Mouse (Mus musculus): ENCODE results near the gene Pou2f2. TPM values are rescaled to one million over a fixed set of nuclear protein-coding genes. Genes with fewer than 3 reads are reported as not detected.

Gene Pou2f2
- polyA plus RNA-seq, 1 experiment from 2014 or later = 0.55 TPM

GRCm38 (mm10) chr7:25187662-25188650, 8.4 kb upstream of the Pou2f2 start:
- Histone ChIP-seq H3K9ac (no peak overlapping the region), H3K27ac (no peak overlapping the region), H3K4me1 (no peaks in the 10 kb centered on the region), H3K27me3 (peaks cover 21% of the 10 kb centered on the region), H3K9me3 (no peaks in the 10 kb centered on the region), H3K36me3 (no peaks in the 10 kb centered on the region), H3K4me2 (no peak overlapping the region), H3K4me3 (no peak overlapping the region)
- ATAC-seq (ENCODE audit: borderline replicate concordance, extremely low read depth, low FRiP score, low TSS enrichment) = peak; percentile 59
- WGBS = 21% methylated on average over 21 of the region's 21 CpGs

GRCm38 (mm10) chr7:25184091-25184490, 4.6 kb upstream of the Pou2f2 start:
- no peak overlapping the region for H3K4me2 ChIP-seq
- no peaks in the 10 kb centered on the region for H3K36me3 ChIP-seq
- H3K4me3 ChIP-seq = no peak overlapping the region
- peaks cover 11% of the 10 kb centered on the region; the same call in 1 of the 2 replicates for H3K4me1 ChIP-seq
- ATAC-seq (ENCODE audit: borderline replicate concordance, extremely low read depth, low FRiP score, low TSS enrichment) = no peak
- H3K9me3 ChIP-seq = no peaks in the 10 kb centered on the region
- H3K9ac ChIP-seq = no peak overlapping the region
- no peak overlapping the region for H3K27ac ChIP-seq
- peaks cover 60% of the 10 kb centered on the region for H3K27me3 ChIP-seq
- whole genome bisulfite sequencing = 66% methylated on average over 6 of the region's 6 CpGs

GRCm38 (mm10) chr7:25181814-25182213, 2.3 kb upstream of the Pou2f2 start:
- Histone ChIP-seq H3K9me3 (no peaks in the 10 kb centered on the region), H3K27me3 (peaks cover 80% of the 10 kb centered on the region), H3K27ac (no peak overlapping the region), H3K36me3 (no peaks in the 10 kb centered on the region), H3K9ac (no peak overlapping the region), H3K4me3 (0 out of 2 replicates have a peak overlapping the region, but pooled peaks have one; percentile 3), H3K4me2 (no peak overlapping the region), H3K4me1 (peaks cover 19% of the 10 kb centered on the region)
- 8% methylated on average over 21 of the region's 21 CpGs for WGBS
- no peak for ATAC-seq (ENCODE audit: borderline replicate concordance, extremely low read depth, low FRiP score, low TSS enrichment)

GRCm38 (mm10) chr7:25181331-25181790, 1.8 kb upstream of the Pou2f2 start:
- no peaks in the 10 kb centered on the region for H3K36me3 ChIP-seq
- peaks cover 84% of the 10 kb centered on the region for H3K27me3 ChIP-seq
- WGBS = 2% methylated on average over 4 of the region's 15 CpGs
- H3K9me3 ChIP-seq = no peaks in the 10 kb centered on the region
- no peak overlapping the region for H3K9ac ChIP-seq
- H3K4me1 ChIP-seq = peaks cover 19% of the 10 kb centered on the region
- no peak overlapping the region for H3K27ac ChIP-seq
- no peak overlapping the region for H3K4me2 ChIP-seq
- ATAC-seq (ENCODE audit: borderline replicate concordance, extremely low read depth, low FRiP score, low TSS enrichment) = no peak
- 0 out of 2 replicates have a peak overlapping the region, but pooled peaks have one; percentile 3 for H3K4me3 ChIP-seq

GRCm38 (mm10) chr7:25180512-25180911, 986 bp upstream of the Pou2f2 start:
- Histone ChIP-seq H3K9ac (no peak overlapping the region), H3K4me2 (no peak overlapping the region), H3K4me1 (peaks cover 19% of the 10 kb centered on the region), H3K27me3 (peaks cover 92% of the 10 kb centered on the region), H3K9me3 (no peaks in the 10 kb centered on the region), H3K36me3 (no peaks in the 10 kb centered on the region), H3K27ac (no peak overlapping the region), H3K4me3 (no peak overlapping the region)
- no peak for ATAC-seq (ENCODE audit: borderline replicate concordance, extremely low read depth, low FRiP score, low TSS enrichment)
- WGBS = 7% methylated on average over 6 of the region's 6 CpGs

GRCm38 (mm10) chr7:25178787-25179605, 530 bp downstream of the Pou2f2 start:
- peak overlapping the region; percentile 24; the same call in 1 of the 2 replicates for H3K9ac ChIP-seq

GRCm38 (mm10) chr7:25178317-25178716, 1.2 kb downstream of the Pou2f2 start:
- Histone ChIP-seq H3K4me1 (peaks cover 19% of the 10 kb centered on the region), H3K9ac (no peak overlapping the region), H3K4me2 (peak overlapping the region; percentile 76), H3K4me3 (peak overlapping the region; percentile 45), H3K27ac (no peak overlapping the region), H3K27me3 (peaks cover 87% of the 10 kb centered on the region), H3K36me3 (no peaks in the 10 kb centered on the region), H3K9me3 (no peaks in the 10 kb centered on the region)
- whole genome bisulfite sequencing = 4% methylated on average over 17 of the region's 17 CpGs
- no peak for ATAC-seq (ENCODE audit: borderline replicate concordance, extremely low read depth, low FRiP score, low TSS enrichment)

More at GRCm38 (mm10) chr7:25178787-25179605, 530 bp downstream of the Pou2f2 start:
- Histone ChIP-seq H3K4me2 (peak overlapping the region; percentile 76), H3K9me3 (no peaks in the 10 kb centered on the region), H3K4me3 (peak overlapping the region; percentile 45), H3K27ac (no peak overlapping the region), H3K4me1 (peaks cover 19% of the 10 kb centered on the region), H3K27me3 (peaks cover 94% of the 10 kb centered on the region), H3K36me3 (no peaks in the 10 kb centered on the region)
- peak; percentile 66 for ATAC-seq (ENCODE audit: borderline replicate concordance, extremely low read depth, low FRiP score, low TSS enrichment)
- under 1% methylated on average over 56 of the region's 56 CpGs for WGBS

- H3K9me3 ChIP-seq = no peaks in the 10 kb centered on the region
- H3K4me1 ChIP-seq = peaks cover 10% of the 10 kb centered on the region
- no peak overlapping the region for H3K27ac ChIP-seq
- ATAC-seq (ENCODE audit: borderline replicate concordance, extremely low read depth, low FRiP score, low TSS enrichment) = no peak
- H3K4me3 ChIP-seq = no peak overlapping the region
- H3K36me3 ChIP-seq = no peaks in the 10 kb centered on the region
- no peak overlapping the region for H3K9ac ChIP-seq
- peaks cover 47% of the 10 kb centered on the region for H3K27me3 ChIP-seq
- H3K4me2 ChIP-seq = no peak overlapping the region
- 60% methylated on average over 11 of the region's 11 CpGs for WGBS
Observed at GRCm38 (mm10) chr7:25174343-25174742, 5.2 kb downstream of the Pou2f2 start.

GRCm38 (mm10) chr7:25172669-25173068, 6.9 kb downstream of the Pou2f2 start:
- Histone ChIP-seq H3K27ac (no peak overlapping the region), H3K4me1 (no peaks in the 10 kb centered on the region), H3K4me2 (no peak overlapping the region), H3K27me3 (peaks cover 30% of the 10 kb centered on the region), H3K4me3 (no peak overlapping the region), H3K9me3 (no peaks in the 10 kb centered on the region), H3K36me3 (no peaks in the 10 kb centered on the region), H3K9ac (no peak overlapping the region)
- no peak for ATAC-seq (ENCODE audit: borderline replicate concordance, extremely low read depth, low FRiP score, low TSS enrichment)
- WGBS = 23% methylated on average over 5 of the region's 5 CpGs

- Histone ChIP-seq H3K4me2 (no peak overlapping the region), H3K36me3 (no peaks in the 10 kb centered on the region), H3K4me1 (no peaks in the 10 kb centered on the region), H3K27me3 (peaks cover 9% of the 10 kb centered on the region), H3K4me3 (no peak overlapping the region), H3K27ac (no peak overlapping the region), H3K9me3 (no peaks in the 10 kb centered on the region), H3K9ac (no peak overlapping the region)
- 30% methylated on average over 3 of the region's 3 CpGs for WGBS
- no peak for ATAC-seq (ENCODE audit: borderline replicate concordance, extremely low read depth, low FRiP score, low TSS enrichment)
Observed at GRCm38 (mm10) chr7:25170583-25170982, 8.9 kb downstream of the Pou2f2 start.

GRCm38 (mm10) chr7:25166106-25166505, 13.4 kb downstream of the Pou2f2 start:
- Histone ChIP-seq H3K4me2 (no peak overlapping the region), H3K9me3 (no peaks in the 10 kb centered on the region), H3K27me3 (peaks cover 5% of the 10 kb centered on the region; the same call in 1 of the 2 replicates), H3K36me3 (no peaks in the 10 kb centered on the region), H3K4me3 (no peak overlapping the region), H3K9ac (no peak overlapping the region), H3K27ac (no peak overlapping the region), H3K4me1 (no peaks in the 10 kb centered on the region)
- 62% methylated on average over 5 of the region's 5 CpGs for WGBS
- no peak for ATAC-seq (ENCODE audit: borderline replicate concordance, extremely low read depth, low FRiP score, low TSS enrichment)
